Comparison of ENCODE assay signal across 9 mouse cellular contexts in genomic region chr8:121359131-121359981, GRCm38 (mm10).
DNase-seq lines count a peak whose midpoint lies in the region; ATAC-seq lines count a peak whose summit lies in the region.
"Had no signal": no experiment of that assay in that cellular context is flagged by ENCODE, and none has a peak within 500 bp of the region (broad histone marks: within the 10 kb centered on the region; RNA-seq: fewer than 3 reads in every experiment).

No protein-coding gene starts in this region.

- H3K9me3 ChIP-seq in hindbrain, embryonic 12.5 days (replicated peaks), result peaks cover 3% of the 10 kb centered on the region; the same call in 1 of the 2 replicates

- 34% methylated on average over 19 of the region's 20 CpGs for WGBS in hindbrain, embryonic 12.5 days

- no peak overlapping the region for H3K9ac ChIP-seq in hindbrain, embryonic 12.5 days

- no peaks in the 10 kb centered on the region for H3K27me3 ChIP-seq in hindbrain, embryonic 12.5 days

- peak; percentile 15 to 21 for DNase-seq in adrenal gland, postnatal 36 days
- no peak for DNase-seq in adrenal gland, adult 8-10 months
- DNase-seq in ZHBTc4 (ENCODE audit: low read depth, low spot score), result peak; percentile 30
- peak; percentile 13 to 27 for DNase-seq in lung, postnatal 4 days
- no peak for DNase-seq in thymus, postnatal 10 days (ENCODE audit: low spot score in 2 of 2)
- no peak for DNase-seq in cerebellum, adult 11 months
- DNase-seq in left cerebral cortex, postnatal 10 days (ENCODE audit: extremely low spot score in 1 of 2, low spot score in 2 of 2), result no peak

- H3K36me3 ChIP-seq in hindbrain, embryonic 12.5 days, result no peaks in the 10 kb centered on the region

- intact Hi-C loops in left cerebral cortex, postnatal 10 days (cut with DNase I), result no loop called here

- 0 out of 2 replicates have a peak, but pooled peaks have one; percentile 8 for ATAC-seq in hindbrain, embryonic 12.5 days (ENCODE audit: low FRiP score)

- no peak overlapping the region; the same call in 1 of the 2 replicates for H3K27ac ChIP-seq in hindbrain, embryonic 12.5 days

- H3K4me3 ChIP-seq in hindbrain, embryonic 12.5 days, result no peak overlapping the region
- H3K4me3 ChIP-seq: myocyte had no signal

- peaks cover 20% of the 10 kb centered on the region for H3K4me1 ChIP-seq in hindbrain, embryonic 12.5 days

- H3K4me2 ChIP-seq in hindbrain, embryonic 12.5 days (replicated peaks), result no peak overlapping the region

Comparison
In these comparisons a context has a peak if more than half of its experiments do, and no peak if none do; other contexts are left out.
1. DNase-seq: peak in adrenal gland, postnatal 36 days (2 of 2), ZHBTc4 (single experiment) and lung, postnatal 4 days (2 of 2); none in adrenal gland, adult 8-10 months (single experiment), thymus, postnatal 10 days (0 of 2), cerebellum, adult 11 months (single experiment) and left cerebral cortex, postnatal 10 days (0 of 2).